Mouse (Mus musculus): Measurements from ENCODE around the gene Plxdc1. TPM values are rescaled to one million over a fixed set of nuclear protein-coding genes. Genes with fewer than 3 reads are reported as not detected.

The Plxdc1 gene
- polyA plus RNA-seq, 1 experiment from 2014 or later: 0.38 TPM

GRCm38 (mm10) chr11:97983506-97983905 is 2.7 kb downstream of the Plxdc1 start:
- WGBS: 90% methylated on average over 3 of the region's 3 CpGs
- no peak for ATAC-seq
- Histone ChIP-seq H3K4me1 (replicated peaks) (peaks cover 17% of the 10 kb centered on the region; the same call in 1 of the 2 replicates), H3K27me3 (peaks cover 36% of the 10 kb centered on the region), H3K9ac (replicated peaks) (no peak overlapping the region), H3K27ac (no peak overlapping the region), H3K4me3 (replicated peaks) (no peak overlapping the region), H3K9me3 (no peaks in the 10 kb centered on the region), H3K36me3 (no peaks in the 10 kb centered on the region), H3K4me2 (replicated peaks) (no peak overlapping the region)

- 91% methylated on average over 9 of the region's 9 CpGs for WGBS
- H3K27me3 ChIP-seq: peaks cover 36% of the 10 kb centered on the region
These were observed 3.5 kb downstream of the Plxdc1 start for GRCm38 (mm10) chr11:97982721-97983120.

GRCm38 (mm10) chr11:97980531-97980966 is 5.7 kb downstream of the Plxdc1 start:
- H3K4me1 ChIP-seq (replicated peaks): no peaks in the 10 kb centered on the region
- no peak for ATAC-seq
- H3K4me3 ChIP-seq (replicated peaks): no peak overlapping the region
- no peak overlapping the region for H3K4me2 ChIP-seq (replicated peaks)
- no peak overlapping the region for H3K9ac ChIP-seq (replicated peaks)
- no peak overlapping the region for H3K27ac ChIP-seq
- 72% methylated on average over 9 of the region's 9 CpGs for WGBS
- H3K36me3 ChIP-seq: no peaks in the 10 kb centered on the region
- peaks cover 19% of the 10 kb centered on the region for H3K27me3 ChIP-seq
- no peaks in the 10 kb centered on the region for H3K9me3 ChIP-seq

More at GRCm38 (mm10) chr11:97982721-97983120, 3.5 kb downstream of the Plxdc1 start:
- ATAC-seq: no peak
- Histone ChIP-seq H3K4me3 (replicated peaks) (no peak overlapping the region), H3K27ac (no peak overlapping the region), H3K9me3 (no peaks in the 10 kb centered on the region), H3K9ac (replicated peaks) (no peak overlapping the region), H3K4me1 (replicated peaks) (peaks cover 15% of the 10 kb centered on the region; the same call in 1 of the 2 replicates), H3K4me2 (replicated peaks) (no peak overlapping the region), H3K36me3 (no peaks in the 10 kb centered on the region)

- no peak overlapping the region for H3K27ac ChIP-seq
- H3K4me2 ChIP-seq (replicated peaks): no peak overlapping the region
- H3K4me3 ChIP-seq (replicated peaks): no peak overlapping the region
- WGBS: 76% methylated on average over 10 of the region's 10 CpGs
- ATAC-seq: no peak
- no peaks in the 10 kb centered on the region for H3K9me3 ChIP-seq
- H3K36me3 ChIP-seq: no peaks in the 10 kb centered on the region
- H3K27me3 ChIP-seq: peaks cover 13% of the 10 kb centered on the region
- H3K9ac ChIP-seq (replicated peaks): no peak overlapping the region
- H3K4me1 ChIP-seq (replicated peaks): 0 out of 2 replicates have a peak, but pooled peaks cover 2% of the 10 kb centered on the region
These were observed 6.3 kb downstream of the Plxdc1 start for GRCm38 (mm10) chr11:97979824-97980495.

GRCm38 (mm10) chr11:97978392-97978791 is 7.9 kb downstream of the Plxdc1 start:
- H3K4me3 ChIP-seq (replicated peaks): no peak overlapping the region
- H3K4me1 ChIP-seq (replicated peaks): 0 out of 2 replicates have a peak, but pooled peaks cover 3% of the 10 kb centered on the region
- no peaks in the 10 kb centered on the region for H3K27me3 ChIP-seq
- no peak overlapping the region for H3K4me2 ChIP-seq (replicated peaks)
- H3K27ac ChIP-seq: no peak overlapping the region
- no peaks in the 10 kb centered on the region for H3K9me3 ChIP-seq
- no peak for ATAC-seq
- no peaks in the 10 kb centered on the region for H3K36me3 ChIP-seq
- WGBS: 83% methylated on average over 13 of the region's 13 CpGs
- no peak overlapping the region for H3K9ac ChIP-seq (replicated peaks)

GRCm38 (mm10) chr11:97977797-97978196 is 8.4 kb downstream of the Plxdc1 start:
- Histone ChIP-seq H3K4me3 (replicated peaks) (no peak overlapping the region), H3K27ac (no peak overlapping the region), H3K27me3 (no peaks in the 10 kb centered on the region), H3K9me3 (no peaks in the 10 kb centered on the region), H3K4me2 (replicated peaks) (no peak overlapping the region), H3K9ac (replicated peaks) (no peak overlapping the region), H3K4me1 (replicated peaks) (0 out of 2 replicates have a peak, but pooled peaks cover 3% of the 10 kb centered on the region), H3K36me3 (no peaks in the 10 kb centered on the region)
- no peak for ATAC-seq
- 80% methylated on average over 5 of the region's 5 CpGs for WGBS

GRCm38 (mm10) chr11:97974746-97975145 is 11.5 kb downstream of the Plxdc1 start:
- Histone ChIP-seq H3K27ac (no peak overlapping the region), H3K36me3 (no peaks in the 10 kb centered on the region), H3K9ac (replicated peaks) (no peak overlapping the region), H3K4me3 (replicated peaks) (no peak overlapping the region), H3K4me1 (replicated peaks) (0 out of 2 replicates have a peak, but pooled peaks cover 3% of the 10 kb centered on the region), H3K9me3 (no peaks in the 10 kb centered on the region), H3K27me3 (no peaks in the 10 kb centered on the region), H3K4me2 (replicated peaks) (no peak overlapping the region)
- WGBS: 90% methylated on average over 5 of the region's 5 CpGs
- no peak for ATAC-seq

- ATAC-seq: no peak
- WGBS: 91% methylated on average over 5 of the region's 5 CpGs
- Histone ChIP-seq H3K4me1 (replicated peaks) (0 out of 2 replicates have a peak, but pooled peaks cover 3% of the 10 kb centered on the region), H3K9me3 (no peaks in the 10 kb centered on the region), H3K27me3 (no peaks in the 10 kb centered on the region), H3K4me2 (replicated peaks) (no peak overlapping the region), H3K27ac (no peak overlapping the region), H3K4me3 (replicated peaks) (no peak overlapping the region), H3K36me3 (no peaks in the 10 kb centered on the region), H3K9ac (replicated peaks) (no peak overlapping the region)
These were observed 12.1 kb downstream of the Plxdc1 start for GRCm38 (mm10) chr11:97974141-97974540.

GRCm38 (mm10) chr11:97972434-97972833 is 13.8 kb downstream of the Plxdc1 start:
- Histone ChIP-seq H3K27me3 (no peaks in the 10 kb centered on the region), H3K4me2 (replicated peaks) (no peak overlapping the region), H3K9ac (replicated peaks) (no peak overlapping the region), H3K4me3 (replicated peaks) (no peak overlapping the region), H3K4me1 (replicated peaks) (0 out of 2 replicates have a peak, but pooled peaks cover 3% of the 10 kb centered on the region), H3K9me3 (no peaks in the 10 kb centered on the region), H3K27ac (no peak overlapping the region), H3K36me3 (no peaks in the 10 kb centered on the region)
- 75% methylated on average over 2 of the region's 2 CpGs for WGBS
- ATAC-seq: no peak

- H3K4me2 ChIP-seq (replicated peaks): no peak overlapping the region
- H3K9ac ChIP-seq (replicated peaks): no peak overlapping the region
- no peaks in the 10 kb centered on the region for H3K27me3 ChIP-seq
- no peak overlapping the region for H3K4me3 ChIP-seq (replicated peaks)
- H3K9me3 ChIP-seq: no peaks in the 10 kb centered on the region
- ATAC-seq: no peak
- H3K4me1 ChIP-seq (replicated peaks): peaks cover 11% of the 10 kb centered on the region
- WGBS: 44% methylated on average over 7 of the region's 7 CpGs
- H3K36me3 ChIP-seq: no peaks in the 10 kb centered on the region
- no peak overlapping the region for H3K27ac ChIP-seq
These were observed 15.0 kb downstream of the Plxdc1 start for GRCm38 (mm10) chr11:97971232-97971631.

GRCm38 (mm10) chr11:97970771-97971170 is 15.5 kb downstream of the Plxdc1 start:
- Histone ChIP-seq H3K9ac (replicated peaks) (no peak overlapping the region), H3K4me2 (replicated peaks) (no peak overlapping the region), H3K4me1 (replicated peaks) (peaks cover 11% of the 10 kb centered on the region), H3K4me3 (replicated peaks) (no peak overlapping the region), H3K27me3 (no peaks in the 10 kb centered on the region), H3K9me3 (no peaks in the 10 kb centered on the region), H3K27ac (no peak overlapping the region), H3K36me3 (no peaks in the 10 kb centered on the region)
- ATAC-seq: no peak
- WGBS: 90% methylated on average over 7 of the region's 7 CpGs

GRCm38 (mm10) chr11:97968385-97968784 is 17.9 kb downstream of the Plxdc1 start:
- Histone ChIP-seq H3K9ac (replicated peaks) (no peak overlapping the region), H3K27ac (no peak overlapping the region), H3K27me3 (no peaks in the 10 kb centered on the region), H3K36me3 (no peaks in the 10 kb centered on the region), H3K4me2 (replicated peaks) (no peak overlapping the region), H3K9me3 (no peaks in the 10 kb centered on the region), H3K4me1 (replicated peaks) (peaks cover 8% of the 10 kb centered on the region), H3K4me3 (replicated peaks) (no peak overlapping the region)
- WGBS: 85% methylated on average over 5 of the region's 5 CpGs
- ATAC-seq: no peak
